Mouse (Mus musculus): Measurements from ENCODE around the gene Il6ra.

DNA sequence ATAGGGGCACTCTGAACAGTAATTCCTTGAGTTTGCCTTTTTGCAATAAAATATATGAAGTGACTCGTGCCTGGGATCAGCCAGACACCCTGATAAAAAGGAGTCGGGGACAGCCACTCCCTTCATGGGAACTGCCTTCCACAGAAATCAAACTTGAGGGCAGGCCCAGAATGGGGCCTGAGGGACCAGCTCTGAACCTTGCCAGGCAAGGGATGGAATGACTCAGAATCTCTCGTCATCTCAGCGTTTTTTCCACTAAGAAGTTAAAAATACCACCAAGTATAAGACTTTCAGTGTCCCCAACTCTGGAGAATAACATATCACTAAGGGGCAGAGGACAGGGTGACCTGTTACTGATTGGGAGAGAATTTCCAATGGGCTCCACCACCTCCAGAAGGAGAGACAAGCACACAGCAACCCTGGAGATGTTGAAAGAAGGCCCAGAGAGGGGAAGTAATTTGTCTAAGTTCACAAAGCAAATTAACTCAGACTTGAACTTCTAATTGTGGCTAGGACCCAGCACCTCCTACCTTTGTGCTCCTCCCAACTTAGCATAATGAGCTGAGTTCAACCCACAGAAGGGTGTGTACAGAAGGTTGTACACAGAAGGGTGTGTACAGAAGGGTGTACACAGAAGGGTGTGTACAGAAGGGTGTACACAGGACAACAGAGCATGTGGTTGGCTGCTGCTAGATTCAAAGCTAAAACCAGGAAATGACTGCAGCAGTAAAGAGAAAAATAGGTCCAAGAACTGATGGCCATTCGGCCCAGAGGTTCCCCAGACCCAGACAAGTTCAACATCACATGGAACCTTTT, 32.8 kb downstream of the Il6ra start:
- TF ChIP-seq MYOG (IDR thresholded peaks at IDR 0.05; ENCODE audit: control insufficient read depth in 1 of 3, insufficient read depth in 1 of 3, insufficient read length in 2 of 3, low read depth in 2 of 3) (no peak), SRF (IDR thresholded peaks at IDR 0.05; ENCODE audit: control insufficient read depth, insufficient read length, low read depth) (no peak), CEBPB (IDR thresholded peaks at IDR 0.05; ENCODE audit: insufficient read depth, poor library complexity, severe bottlenecking) (no peak), POLR2A (IDR thresholded peaks at IDR 0.05; ENCODE audit: insufficient read length, low read depth) (no peak), MAX (IDR thresholded peaks at IDR 0.05; ENCODE audit: low read depth) (no peak), POLR2AphosphoS2 (IDR thresholded peaks at IDR 0.05; ENCODE audit: insufficient read length, low read depth) (no peak), MYOD1 (IDR thresholded peaks at IDR 0.05; ENCODE audit: control insufficient read depth in 1 of 3, insufficient read length in 2 of 3, low read depth in 2 of 3) (no peak), TCF12 (IDR thresholded peaks at IDR 0.05; ENCODE audit: insufficient read depth, poor library complexity, severe bottlenecking) (no peak), REST (IDR thresholded peaks at IDR 0.05; ENCODE audit: insufficient read depth, insufficient read length) (no peak)
